Mouse (Mus musculus) induced T-regulatory cell, adult 2 months (primary cell): ENCODE results near the gene Heca.
A peak's percentile ranks its signal among the peaks of the same experiment; 100 is the strongest.
"Not testable (repeated sequence)": the region's sequence is repeated elsewhere in the genome, so short reads cannot be mapped to it uniquely, and the experiment has no call there.

Source experiments
- DNase-seq: peaks from one replicate; pipeline ENCODE4 v3.0.0-alpha.2; 2012; ENCODE audit warnings: low read depth

Gene Heca

DNA sequence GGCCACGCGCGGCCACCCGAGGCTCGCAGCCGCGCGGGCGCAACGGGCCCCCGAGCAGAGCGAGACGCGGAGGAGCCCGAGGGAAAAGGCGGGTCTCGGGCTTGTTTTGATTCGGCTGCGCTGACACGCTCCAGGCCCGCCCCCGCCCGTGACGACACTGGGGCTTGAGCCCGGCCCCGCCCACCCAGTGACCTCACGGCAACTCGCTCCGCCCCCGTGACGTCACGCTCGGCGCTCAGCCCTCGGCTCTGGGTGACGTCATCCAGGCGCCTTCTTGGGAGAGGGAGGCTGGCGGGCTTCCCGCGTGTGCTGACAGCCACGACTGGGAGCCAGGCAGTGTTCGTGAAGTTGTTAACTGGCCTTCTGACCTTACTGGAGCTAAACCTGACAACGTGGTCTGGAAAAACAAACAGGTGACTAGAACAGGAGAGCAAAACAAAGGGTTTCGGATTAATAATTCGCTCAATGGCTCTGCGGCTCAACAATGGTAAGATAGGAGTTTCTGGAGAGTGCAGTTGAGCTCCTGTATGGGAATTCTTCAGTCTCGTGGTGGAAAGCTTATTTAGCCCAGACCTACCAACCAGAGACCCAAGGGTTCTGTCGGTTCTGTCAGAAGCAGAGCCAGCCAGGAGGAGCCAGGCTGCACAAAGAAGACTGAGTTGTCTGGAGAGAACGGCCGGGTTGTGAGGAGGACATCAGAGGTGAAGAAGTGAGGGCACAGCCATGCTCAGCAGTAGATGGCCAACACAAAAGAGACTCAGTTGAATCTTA lies at the start of gene Heca:
Gene Heca (minus strand): TSS at position 108 of the 771 bp plus-strand sequence.
- peak; percentile 97 for DNase-seq

GRCm38 (mm10) chr10:17990576-17990975 lies 42.7 kb upstream of the Heca start:
- no peak for DNase-seq

- DNase-seq = peak; percentile 81
Observed at GRCm38 (mm10) chr10:17989136-17989535, 41.3 kb upstream of the Heca start.

GRCm38 (mm10) chr10:17987823-17988423 lies 40.1 kb upstream of the Heca start:
- peak; percentile 86 for DNase-seq

- no peak for DNase-seq
Observed at GRCm38 (mm10) chr10:17983313-17983712, 35.4 kb upstream of the Heca start.

DNA sequence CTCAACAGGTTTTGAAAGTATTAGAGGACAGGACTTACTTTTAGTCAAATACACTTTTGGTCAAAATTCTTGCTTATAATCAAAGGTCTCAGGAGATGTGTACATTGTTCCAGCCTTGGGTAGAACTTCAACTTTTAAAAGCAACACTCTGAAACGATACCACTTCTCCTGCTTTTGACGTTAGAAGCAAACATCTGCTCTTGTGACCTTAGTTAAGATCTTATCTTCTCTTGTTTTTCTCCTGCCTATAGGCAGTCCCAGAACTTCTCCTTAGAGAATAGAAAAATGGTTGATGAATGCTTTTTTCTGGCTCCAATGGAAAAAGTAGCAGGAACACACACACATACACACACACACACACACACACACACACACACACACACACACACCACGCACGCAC lies 18.2 kb upstream of the Heca start:
- peak; percentile 43 for DNase-seq

GRCm38 (mm10) chr10:17950761-17951160 lies 2.9 kb upstream of the Heca start:
- no peak for DNase-seq

GRCm38 (mm10) chr10:17947175-17947906 lies 526 bp downstream of the Heca start:
- DNase-seq = peak; percentile 86

GRCm38 (mm10) chr10:17946799-17947174 lies 1.1 kb downstream of the Heca start:
- peak; percentile 70 for DNase-seq

- no peak for DNase-seq
Observed at GRCm38 (mm10) chr10:17946046-17946445, 1.8 kb downstream of the Heca start.

- no peak for DNase-seq
Observed at GRCm38 (mm10) chr10:17933622-17934021, 14.2 kb downstream of the Heca start.

DNA sequence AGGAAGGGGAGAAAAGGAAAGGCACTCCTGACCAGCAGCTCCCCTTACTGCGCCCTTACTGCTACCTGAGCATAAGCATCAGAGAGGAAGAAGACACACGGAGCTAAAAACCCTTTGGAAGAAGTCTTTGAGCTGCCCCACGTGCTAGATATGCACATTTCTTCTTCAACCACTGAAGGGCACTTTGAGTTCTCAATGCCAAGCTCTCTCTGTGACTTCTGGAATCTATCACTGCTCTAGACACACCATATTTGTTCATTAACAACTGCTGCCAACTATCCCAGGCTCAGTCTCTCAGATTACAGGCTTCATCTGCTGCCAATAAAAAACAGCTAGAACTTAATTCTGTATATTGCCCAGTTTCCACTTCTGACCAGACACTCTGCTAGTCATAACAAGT lies 15.7 kb downstream of the Heca start:
- no peak for DNase-seq

- no peak for DNase-seq
Observed at GRCm38 (mm10) chr10:17931157-17931556, 16.7 kb downstream of the Heca start.

DNA sequence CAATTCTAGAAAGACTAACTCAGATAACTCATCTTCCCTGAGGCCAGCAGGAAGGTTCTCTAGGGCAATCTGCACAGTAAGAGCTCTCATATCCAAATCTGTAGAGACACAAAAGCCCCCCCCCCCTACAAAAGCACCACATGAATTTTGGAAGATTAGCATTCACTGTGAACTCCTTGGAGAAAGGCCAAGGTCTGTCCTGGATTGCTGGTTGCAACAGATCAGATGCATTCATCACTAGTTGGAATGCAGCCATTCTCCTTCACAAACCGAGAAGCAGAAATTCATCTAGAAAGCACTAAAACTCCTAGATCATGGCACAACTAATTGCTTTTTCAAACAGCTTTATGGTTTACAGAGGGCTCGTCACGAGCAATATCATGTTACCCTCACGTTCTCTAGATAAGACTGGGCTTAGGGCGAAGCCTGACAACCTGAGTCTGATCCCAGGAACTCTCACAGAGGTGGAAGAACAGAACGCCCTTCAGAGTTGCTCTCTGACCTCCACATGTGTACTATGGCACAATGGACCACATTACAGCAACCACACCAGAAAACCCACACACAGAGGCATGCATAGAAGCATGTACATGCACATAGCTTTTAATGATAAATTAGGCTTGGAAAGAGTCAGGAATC lies 17.3 kb downstream of the Heca start:
- no peak for DNase-seq

DNA sequence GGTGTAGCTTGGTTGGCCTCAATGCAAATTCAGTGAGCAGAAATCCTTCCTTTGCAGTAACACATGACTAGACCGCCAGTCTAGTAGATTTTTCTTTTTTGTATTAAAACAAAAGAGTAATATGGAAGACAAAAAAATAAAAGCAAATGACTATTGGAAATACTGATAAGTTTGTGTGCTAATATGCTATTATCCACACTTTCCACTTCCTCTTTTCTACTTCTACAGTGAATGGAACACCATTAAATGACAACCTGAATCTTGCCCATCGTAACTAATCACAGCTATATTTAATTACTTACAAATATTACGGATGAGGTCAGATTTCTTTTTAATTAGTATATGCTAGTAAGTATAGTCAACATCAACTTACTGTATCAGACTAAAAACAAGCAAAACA lies 22.7 kb downstream of the Heca start:
- no peak for DNase-seq

DNA sequence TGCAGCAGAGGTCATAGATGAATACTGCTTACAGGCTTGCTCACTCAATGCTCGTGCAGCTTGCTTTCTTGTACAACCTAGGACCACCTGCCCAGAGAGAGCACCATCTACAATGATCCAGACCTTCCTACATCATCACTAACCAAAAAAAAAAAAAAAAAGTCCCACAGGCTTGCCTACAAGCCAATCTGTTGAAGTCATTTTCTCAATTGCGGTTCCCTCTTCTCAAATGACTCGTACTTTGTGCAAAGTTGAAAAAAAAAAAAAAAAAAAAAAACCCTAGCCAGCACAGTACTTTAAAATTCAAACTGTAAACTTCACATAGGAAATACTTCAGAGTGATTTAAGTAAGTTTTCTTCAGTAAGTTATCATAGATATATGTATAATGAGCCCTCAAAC lies 23.7 kb downstream of the Heca start:
- DNase-seq = peak; percentile 39

GRCm38 (mm10) chr10:17921381-17921780 lies 26.5 kb downstream of the Heca start:
- no peak for DNase-seq

DNA sequence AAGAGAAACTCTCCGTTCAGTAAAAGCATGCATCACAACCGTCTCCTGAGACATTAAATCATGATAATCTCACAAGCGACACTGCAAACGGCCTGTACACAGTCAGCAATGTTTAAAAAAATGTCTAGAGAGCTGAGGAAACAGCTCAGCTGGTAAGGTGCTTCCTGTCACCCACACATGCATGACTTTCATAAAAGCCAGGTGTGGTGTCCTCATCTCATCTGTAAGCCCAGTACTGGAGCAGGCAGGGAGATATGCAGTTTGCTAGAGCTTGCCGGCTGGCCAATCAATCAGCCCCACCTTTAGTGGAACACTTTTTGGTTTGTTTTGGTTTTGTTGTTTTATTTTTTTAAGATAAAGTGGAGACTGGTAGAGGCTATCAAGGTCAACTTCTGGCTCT lies 27.9 kb downstream of the Heca start:
- DNase-seq = peak; percentile 60

GRCm38 (mm10) chr10:17919032-17919431 lies 28.8 kb downstream of the Heca start:
- peak; percentile 38 for DNase-seq

DNA sequence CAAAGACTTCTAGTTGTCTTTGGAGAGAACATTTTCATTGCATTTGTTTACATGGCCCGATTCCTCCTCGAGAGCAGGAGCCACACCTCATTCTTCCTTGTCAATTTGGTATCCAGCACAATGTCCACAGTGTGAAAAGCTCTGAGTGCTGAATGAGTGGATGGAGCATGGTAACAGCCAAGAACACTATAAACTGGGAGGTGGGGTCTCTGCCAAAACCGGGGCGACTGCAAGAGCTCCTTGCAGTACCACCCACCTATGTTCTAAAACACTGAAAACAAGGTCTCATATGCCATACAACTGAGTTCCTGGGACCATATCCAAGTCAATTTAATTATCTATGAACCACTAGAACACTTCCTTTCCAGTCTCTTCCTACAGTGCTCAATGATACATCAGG lies 39.1 kb downstream of the Heca start:
- DNase-seq = no peak

- DNase-seq = not testable (repeated sequence)
Observed at GRCm38 (mm10) chr10:17906405-17906804, 41.5 kb downstream of the Heca start.

GRCm38 (mm10) chr10:17903449-17903848 lies 44.4 kb downstream of the Heca start:
- DNase-seq = no peak

- DNase-seq = peak; percentile 19
Observed at GRCm38 (mm10) chr10:17880724-17881123, 67.1 kb downstream of the Heca start.
